Mouse (Mus musculus) kidney, postnatal 25 days (tissue): ENCODE results near the gene Prss2.
"Not testable (repeated sequence)": the region's sequence is repeated elsewhere in the genome, so short reads cannot be mapped to it uniquely, and the experiment has no call there.

ENCODE experiments used
- DNase-seq, 2 experiments: peaks; one replicate each; pipeline ENCODE4 v3.0.0; 2021; ENCODE audit warnings: mixed read lengths in 2 of 2

The Prss2 gene

GRCm38 (mm10) chr6:41556389-41556788, 34.8 kb downstream of the Prss2 start:
- no peak for DNase-seq

GRCm38 (mm10) chr6:41557468-41557867, 35.9 kb downstream of the Prss2 start:
- DNase-seq = no peak

- DNase-seq = no peak
Observed at GRCm38 (mm10) chr6:41558271-41558670, 36.7 kb downstream of the Prss2 start.

DNA sequence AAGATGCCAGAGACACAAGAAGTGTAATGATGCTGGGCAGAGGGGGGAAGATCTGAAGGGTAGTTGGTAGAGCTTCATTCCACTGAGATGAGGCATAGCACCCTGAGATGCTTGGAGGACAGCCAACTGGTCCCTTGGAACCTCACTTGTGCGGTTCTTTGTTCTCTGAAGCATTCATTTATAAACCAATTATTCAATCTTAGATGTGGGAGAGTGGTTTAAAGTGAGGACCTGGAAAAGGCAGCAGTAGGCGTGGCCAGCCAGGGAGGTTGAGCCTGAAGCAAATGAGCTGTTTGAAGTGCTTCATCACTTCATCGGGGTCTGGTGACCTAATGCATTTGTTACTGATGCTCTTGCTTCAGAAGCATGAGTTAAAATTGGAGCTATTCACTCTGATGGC, 37.7 kb downstream of the Prss2 start:
- no peak for DNase-seq

DNA sequence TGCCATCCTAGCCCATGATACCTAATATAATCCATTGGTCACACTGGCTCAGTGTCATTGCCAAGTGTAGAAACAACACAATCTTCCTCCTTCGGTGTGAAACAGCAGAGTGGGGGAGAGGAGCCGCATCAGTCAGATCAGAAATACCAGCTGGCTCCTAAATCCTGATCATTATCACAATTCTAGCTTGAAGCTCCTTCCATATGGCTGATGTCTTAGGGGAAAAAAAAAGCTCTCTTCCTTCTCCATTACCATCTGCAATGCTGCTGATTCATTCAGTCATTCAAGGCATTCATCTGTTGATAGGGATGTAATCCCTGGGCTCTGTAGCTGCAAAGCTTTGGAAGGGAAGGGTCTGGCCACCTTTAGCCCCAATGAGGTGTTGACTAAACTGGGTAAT, 38.7 kb downstream of the Prss2 start:
- DNase-seq = no peak

GRCm38 (mm10) chr6:41562598-41562997, 41.0 kb downstream of the Prss2 start:
- no peak for DNase-seq

DNA sequence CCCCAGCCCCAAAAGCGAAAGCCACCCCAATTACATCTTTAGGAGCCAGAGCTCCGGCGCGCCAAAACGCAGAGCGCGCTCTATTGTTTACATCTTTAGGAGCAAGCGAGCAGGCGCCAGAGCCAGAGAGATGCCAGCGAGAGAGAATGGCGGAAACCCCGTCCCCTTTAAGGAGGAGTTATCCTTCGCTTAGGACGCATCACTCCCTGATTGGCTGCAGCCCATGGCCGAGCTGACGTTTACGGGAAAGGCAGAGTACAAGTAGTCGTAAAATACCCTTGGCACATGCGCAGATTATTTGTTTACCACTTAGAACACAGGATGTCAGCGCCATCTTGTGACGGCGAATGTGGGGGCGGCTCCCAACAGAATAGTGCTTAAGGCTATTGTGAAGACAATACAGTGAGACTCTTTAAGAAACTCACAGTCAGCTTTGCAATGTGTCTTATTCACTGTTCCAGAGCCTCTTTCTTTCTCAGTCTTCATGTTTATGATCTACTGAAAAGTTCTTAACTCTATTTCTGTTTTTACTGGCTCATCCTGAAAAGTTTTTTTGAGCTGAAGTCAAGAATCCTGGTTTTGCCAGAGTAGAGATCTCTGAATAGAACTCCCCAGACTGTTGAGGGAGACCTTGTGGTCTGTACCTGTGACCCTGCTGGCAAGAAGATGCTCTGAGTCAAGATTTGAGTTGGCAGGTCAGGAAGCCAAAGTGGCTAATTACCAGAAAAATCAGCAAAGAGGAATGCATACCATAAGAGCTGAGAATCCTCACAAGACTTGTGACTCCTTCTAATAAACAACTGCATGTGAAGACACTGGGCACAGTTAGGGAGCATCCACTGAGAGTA, 41.7 kb downstream of the Prss2 start:
- not testable (repeated sequence) for DNase-seq

GRCm38 (mm10) chr6:41565261-41565660, 43.7 kb downstream of the Prss2 start:
- DNase-seq = no peak

DNA sequence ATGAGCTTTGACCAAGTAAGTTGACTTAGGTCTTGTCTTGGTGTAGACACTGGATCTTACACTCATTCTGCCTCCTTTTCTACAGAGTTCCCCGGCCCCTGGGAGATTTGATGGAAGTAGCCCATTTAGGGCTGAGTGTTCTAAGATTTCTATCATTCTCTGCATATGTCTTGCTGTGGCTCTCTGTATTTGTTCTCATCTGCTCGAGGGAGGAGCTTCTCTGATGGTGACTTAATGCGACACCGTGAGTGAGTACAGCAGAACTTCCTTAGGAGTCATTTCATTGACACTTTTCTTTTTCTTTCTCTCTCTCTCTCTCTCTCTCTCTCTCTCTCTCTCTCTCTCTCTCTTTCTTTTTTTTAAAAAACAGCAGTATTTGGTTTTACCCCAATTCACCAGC, 45.4 kb downstream of the Prss2 start:
- no peak for DNase-seq

DNA sequence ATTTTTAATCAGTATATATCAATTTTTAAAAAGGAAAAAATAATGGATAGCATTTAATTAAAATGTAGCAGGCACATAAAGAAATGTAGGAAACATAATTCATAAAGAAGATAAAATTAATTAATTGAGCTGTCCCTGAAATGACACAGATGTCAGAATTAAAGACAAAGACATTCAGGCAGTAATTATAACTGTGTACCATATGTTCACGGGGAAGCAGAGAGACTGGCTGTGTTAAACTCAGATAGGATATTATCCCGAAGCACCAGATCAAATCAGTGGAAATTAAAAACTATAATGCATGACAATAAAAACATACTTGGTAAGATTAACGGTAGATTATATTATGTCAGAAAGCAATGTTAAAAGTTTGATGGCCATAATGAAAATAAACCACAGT, 47.5 kb downstream of the Prss2 start:
- no peak for DNase-seq
